Mouse (Mus musculus): Measurements from ENCODE around the gene Gdf15. TPM values are rescaled to one million over a fixed set of nuclear protein-coding genes. Genes with fewer than 3 reads are reported as not detected.
"Not testable (repeated sequence)": the region's sequence is repeated elsewhere in the genome, so short reads cannot be mapped to it uniquely, and the experiment has no call there.

Gene Gdf15
- polyA plus RNA-seq, 1 experiment: 5.5 TPM

- DNase-seq (ENCODE audit: low read depth): not testable (repeated sequence)
Measured at GRCm38 (mm10) chr8:70587955-70588354, 44.3 kb downstream of the Gdf15 start.

- no peak for DNase-seq (ENCODE audit: low read depth)
Measured at GRCm38 (mm10) chr8:70585258-70585652, 47.0 kb downstream of the Gdf15 start.

- DNase-seq (ENCODE audit: low read depth): no peak
Measured at GRCm38 (mm10) chr8:70584606-70585257, 47.5 kb downstream of the Gdf15 start.

- DNase-seq (ENCODE audit: low read depth): no peak
Measured at GRCm38 (mm10) chr8:70583476-70584387, 48.5 kb downstream of the Gdf15 start.

Other genes starting within 250 kb of the Gdf15 start
- gene Crtc1, start 192.9 kb downstream of the Gdf15 start, polyA plus RNA-seq (2012; rRNA removed): 19.9 and 27.6 TPM in 2 replicates
- gene Klhl26, start 155.5 kb downstream of the Gdf15 start, polyA plus RNA-seq (2012; rRNA removed): 48.4 and 50.6 TPM in 2 replicates
- 0.35 and 0.53 TPM in 2 replicates for gene Tmem59l, start 145.1 kb downstream of the Gdf15 start, polyA plus RNA-seq (2012; rRNA removed)
- 5.5 and 6.9 TPM in 2 replicates for gene Crlf1, start 139.3 kb downstream of the Gdf15 start, polyA plus RNA-seq (2012; rRNA removed)
- gene Rex1bd, start 125.7 kb downstream of the Gdf15 start, polyA plus RNA-seq (2012; rRNA removed): 202 and 238 TPM in 2 replicates
- 662 and 697 TPM in 2 replicates for gene Uba52, start 121.7 kb downstream of the Gdf15 start, polyA plus RNA-seq (2012; rRNA removed)
- gene Fkbp8, start 104.7 kb downstream of the Gdf15 start, polyA plus RNA-seq (2012; rRNA removed): 399 and 446 TPM in 2 replicates
- 92.8 and 107 TPM in 2 replicates for gene Kxd1, start 104.5 kb downstream of the Gdf15 start, polyA plus RNA-seq (2012; rRNA removed)
- 18.4 and 23.9 TPM in 2 replicates for gene Ell, start 93.0 kb downstream of the Gdf15 start, polyA plus RNA-seq (2012; rRNA removed)
- gene Isyna1, start 38.1 kb downstream of the Gdf15 start, polyA plus RNA-seq (2012; rRNA removed): 575 and 782 TPM in 2 replicates
- gene Ssbp4, start 23.6 kb downstream of the Gdf15 start, polyA plus RNA-seq (2012; rRNA removed): 188 and 229 TPM in 2 replicates
- 8.4 and 9.6 TPM in 2 replicates for gene Lrrc25, start 16.3 kb downstream of the Gdf15 start, polyA plus RNA-seq (2012; rRNA removed)
- 69.8 and 71.9 TPM in 2 replicates for gene Pgpep1, start 27.9 kb upstream of the Gdf15 start, polyA plus RNA-seq (2012; rRNA removed)
- gene Lsm4, start 40.8 kb upstream of the Gdf15 start, polyA plus RNA-seq (2012; rRNA removed): 90.7 and 91.6 TPM in 2 replicates
- gene Jund, start 66.5 kb upstream of the Gdf15 start, polyA plus RNA-seq (2012; rRNA removed): 170 and 254 TPM in 2 replicates
- gene Iqcn, start 71.0 kb upstream of the Gdf15 start, polyA plus RNA-seq (2012; rRNA removed): 0.55 and 1.0 TPM in 2 replicates
- 0.35 and 0.63 TPM in 2 replicates for gene Gm3336, start 86.1 kb upstream of the Gdf15 start, polyA plus RNA-seq (2012; rRNA removed)
- 9.4 and 9.9 TPM in 2 replicates for gene Pde4c, start 91.3 kb upstream of the Gdf15 start, polyA plus RNA-seq (2012; rRNA removed)
- 55.5 and 56.3 TPM in 2 replicates for gene Rab3a, start 122.2 kb upstream of the Gdf15 start, polyA plus RNA-seq (2012; rRNA removed)
- 127 and 143 TPM in 2 replicates for gene Mpv17l2, start 128.5 kb upstream of the Gdf15 start, polyA plus RNA-seq (2012; rRNA removed)
- gene Pik3r2, start 144.3 kb upstream of the Gdf15 start, polyA plus RNA-seq (2012; rRNA removed): 92.1 and 92.3 TPM in 2 replicates
- gene Mast3, start 172.6 kb upstream of the Gdf15 start, polyA plus RNA-seq (2012; rRNA removed): 56.6 and 85.2 TPM in 2 replicates
- gene Il12rb1, start 176.0 kb upstream of the Gdf15 start, polyA plus RNA-seq (2012; rRNA removed): 1.1 and 1.3 TPM in 2 replicates
- gene Arrdc2, start 207.3 kb upstream of the Gdf15 start, polyA plus RNA-seq (2012; rRNA removed): 134 and 150 TPM in 2 replicates
- gene Kcnn1, start 230.8 kb upstream of the Gdf15 start, polyA plus RNA-seq (2012; rRNA removed): 4.3 and 5.6 TPM in 2 replicates
- 38.1 and 44.2 TPM in 2 replicates for gene Ccdc124, start 241.5 kb upstream of the Gdf15 start, polyA plus RNA-seq (2012; rRNA removed)